Mouse (Mus musculus) bone marrow macrophage, adult 2 months (primary cell): ENCODE results near the gene Epb41l5.

Experiments
- CTCF ChIP-seq: IDR thresholded peaks from 2 replicates; pipeline ENCODE4 v1.5.1; 2012; ENCODE audit warnings: low read depth, mild to moderate bottlenecking, low read length, moderate library complexity
- POLR2A ChIP-seq: IDR thresholded peaks from 2 replicates; pipeline ENCODE4 v1.6.1; 2012; ENCODE audit warnings: mild to moderate bottlenecking, low read depth, low read length, borderline replicate concordance

DNA sequence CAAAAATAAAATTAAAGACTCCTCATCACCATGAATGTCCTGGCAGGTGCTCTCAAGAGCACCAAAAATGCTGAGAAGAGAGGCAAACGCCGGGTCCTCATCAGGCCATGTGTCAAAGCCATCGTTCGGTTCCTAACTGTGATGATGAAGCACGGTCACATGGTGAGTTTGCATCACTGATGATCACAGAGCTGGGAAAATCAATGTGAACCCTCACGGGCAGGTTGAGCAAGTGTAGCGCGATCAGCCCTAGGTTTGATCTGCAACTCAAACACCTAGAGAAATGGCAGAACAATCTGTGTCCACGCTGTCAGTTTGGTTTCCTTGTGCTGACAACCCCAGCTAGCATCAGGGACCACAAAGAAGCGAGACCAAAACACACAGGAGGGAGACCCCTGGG is 149.3 kb downstream of the Epb41l5 start:
- TF ChIP-seq CTCF (no peak), POLR2A (no peak)
